Mouse (Mus musculus) liver, embryonic 14.5 days (tissue): ENCODE measurements at regions not wholly inside any gene's neighbourhood (a gene's known extent, or its start where the extent isn't known, plus 50 kb on each side); places are given as distances from the start of the nearest gene placed in this dataset.
A peak's percentile ranks its signal among the peaks of the same experiment; 100 is the strongest.

ENCODE experiments used
- ATAC-seq: fragments of 200-750 bp; cut with Nextera tagmentation; 2 replicates; pipeline ENCODE4 v1.8.0; 2017; ENCODE audit warnings: moderate number of reproducible peaks, mild to moderate bottlenecking, moderate library complexity; ENCODE audit not compliant: insufficient read depth
- DNase-seq, 3 experiments: peaks; one replicate each; pipeline ENCODE4 v3.0.0-alpha.2; 2012 to 2013; ENCODE audit warnings: low read depth in 3 of 3, low spot score in 3 of 3
- H3K27ac ChIP-seq: fragments of 300-500 bp; sonication (generic); 2 replicates; pipeline ENCODE4 v1.5.1; 2014; ENCODE audit warnings: moderate library complexity, mild to moderate bottlenecking, control low read depth, inconsistent platforms
- H3K27me3 ChIP-seq: fragments of 300-500 bp; sonication (generic); 2 replicates; pipeline ENCODE4 v1.6.1; 2014; ENCODE audit warnings: mild to moderate bottlenecking, low read length, moderate library complexity; ENCODE audit not compliant: control insufficient read depth, insufficient read depth
- H3K36me3 ChIP-seq: fragments of 300-500 bp; sonication (generic); replicated peaks from 2 replicates; pipeline ENCODE4 v1.6.1; 2014; ENCODE audit warnings: low read depth; ENCODE audit not compliant: control insufficient read depth, insufficient read depth
- H3K4me1 ChIP-seq, 2 experiments: fragments of 200-500 bp in 1 of 2; fragments of 300-500 bp in 1 of 2; sonication (generic) in 1 of 2; replicated peaks; 2 replicates each; pipeline ENCODE4 v1.6.1; 2012 to 2014; ENCODE audit warnings: antibody characterized with exemption in 1 of 2, inconsistent platforms in 1 of 2, low read length in 1 of 2; ENCODE audit not compliant: control insufficient read depth in 2 of 2, insufficient read depth in 2 of 2
- H3K4me2 ChIP-seq: fragments of 300-500 bp; sonication (generic); 2 replicates; pipeline ENCODE4 v1.6.1; 2014; ENCODE audit warnings: low read depth, mild to moderate bottlenecking, control low read depth, moderate library complexity
- H3K4me3 ChIP-seq, 2 experiments: fragments of 200-500 bp in 1 of 2; fragments of 300-500 bp in 1 of 2; sonication (generic) in 1 of 2; 2 replicates each; pipeline ENCODE4 v1.5.1; 2012 to 2014; ENCODE audit warnings: low read depth in 2 of 2, low read length in 2 of 2, mild to moderate bottlenecking in 2 of 2, control low read depth in 1 of 2, inconsistent platforms in 1 of 2, moderate library complexity in 1 of 2; ENCODE audit not compliant: insufficient read depth in 1 of 2
- H3K9ac ChIP-seq: fragments of 300-500 bp; sonication (generic); replicated peaks from 2 replicates; pipeline ENCODE4 v1.6.1; 2014; ENCODE audit warnings: mild to moderate bottlenecking, control low read depth, moderate library complexity
- H3K9me3 ChIP-seq: fragments of 300-500 bp; sonication (generic); 2 replicates; pipeline ENCODE4 v1.6.1; 2016; ENCODE audit warnings: low read length, mixed read lengths; ENCODE audit not compliant: control insufficient read depth
- CTCF ChIP-seq: IDR thresholded peaks from 2 replicates; pipeline ENCODE4 v1.5.1; 2016; ENCODE audit warnings: antibody characterized with exemption, low read depth, control low read depth
- EP300 ChIP-seq: IDR thresholded peaks from 2 replicates; pipeline ENCODE4 v1.6.1; 2016; ENCODE audit warnings: antibody characterized with exemption, low read depth
- WGBS: fragments of 180-500 bp; shearing (Covaris S2); extraction: QIAGEN DNeasy Blood & Tissue Kit; methylation state at CpG from one replicate; pipeline ENCODE4 v1.1.7; 2014; ENCODE audit not compliant: insufficient replicate concordance; 5-methylcytosine and 5-hydroxymethylcytosine counted together

DNA sequence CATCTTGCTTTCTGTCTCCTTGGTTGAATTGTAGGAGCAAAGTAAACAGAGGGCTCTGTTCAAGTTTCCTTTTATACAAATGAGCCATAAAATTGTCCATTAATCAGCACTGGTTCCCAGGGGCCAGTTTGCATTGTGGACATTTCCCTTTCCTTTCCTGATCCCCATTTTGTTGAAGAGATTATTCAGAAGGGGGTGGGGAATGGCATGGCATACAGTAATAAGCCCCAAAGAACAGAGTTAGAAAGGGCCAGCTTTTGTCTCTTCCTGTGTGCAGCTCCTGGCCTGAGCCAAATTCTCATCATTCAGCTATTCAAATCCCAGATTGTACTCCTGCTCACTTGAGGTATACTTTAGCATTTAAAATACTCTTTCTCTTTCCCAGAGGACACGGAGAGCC, 441.8 kb downstream of the Epha4 start:
- no peak for ATAC-seq

DNA sequence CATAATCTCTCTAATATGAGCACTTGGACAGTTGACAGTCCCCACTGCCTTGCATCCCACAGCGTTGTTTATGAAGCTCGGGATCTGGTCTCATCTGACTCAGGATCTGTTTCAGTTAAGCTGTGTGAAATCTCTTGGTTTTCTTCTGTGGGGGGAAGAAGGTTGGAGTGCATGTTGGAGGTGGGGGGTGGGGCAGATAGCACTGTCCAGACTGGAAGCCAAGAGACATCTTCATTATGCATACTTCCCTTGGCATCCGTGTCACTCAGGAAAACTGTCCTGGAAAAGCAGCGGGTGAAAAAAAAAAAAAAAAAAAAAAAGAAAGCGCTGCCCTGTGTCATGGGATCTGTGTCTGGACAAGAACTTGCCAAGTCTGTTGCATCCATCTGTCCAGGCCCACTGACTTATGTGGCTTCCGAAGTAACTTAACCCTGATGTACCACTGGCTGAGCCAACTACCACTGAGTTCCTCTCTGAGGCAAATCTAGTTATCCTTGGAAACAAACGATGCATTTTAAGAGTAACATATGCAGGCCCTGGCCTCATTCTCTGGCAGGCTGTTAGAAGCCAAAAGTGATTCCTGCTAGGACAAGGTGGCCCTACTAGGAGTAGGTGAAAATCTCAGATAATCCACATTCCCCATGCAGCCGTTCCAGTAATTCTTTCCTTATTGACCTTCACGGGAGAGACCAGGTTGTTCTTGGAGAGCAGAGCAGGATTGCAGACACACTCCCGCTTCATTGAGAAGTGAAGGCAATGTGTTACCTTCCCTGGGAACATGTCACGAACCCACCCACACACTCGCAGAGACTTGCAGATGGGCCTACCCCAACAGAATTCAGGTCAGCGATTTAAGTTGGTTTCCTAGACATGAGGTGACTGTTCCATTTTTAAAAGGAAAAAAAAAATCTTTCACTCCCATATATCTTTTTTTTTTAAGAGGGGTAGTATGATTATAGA, 439.7 kb downstream of the Epha4 start:
- H3K9me3 ChIP-seq = no peaks in the 10 kb centered on the region
- H3K36me3 ChIP-seq = no peaks in the 10 kb centered on the region
- no peak for DNase-seq
- 64% methylated on average over 13 of the region's 13 CpGs for WGBS
- no peak for ATAC-seq
- no peaks in the 10 kb centered on the region for H3K4me1 ChIP-seq
- H3K4me2 ChIP-seq = no peak overlapping the region
- TF ChIP-seq CTCF = no peak
- TF ChIP-seq EP300 = no peak
- H3K4me3 ChIP-seq = no peak overlapping the region
- no peaks in the 10 kb centered on the region for H3K27me3 ChIP-seq
- no peak overlapping the region for H3K9ac ChIP-seq
- H3K27ac ChIP-seq = no peak overlapping the region

More for the DNA sequence above, 441.8 kb downstream of the Epha4 start:
- H3K9me3 ChIP-seq = no peaks in the 10 kb centered on the region
- no peaks in the 10 kb centered on the region for H3K4me1 ChIP-seq
- no peak for DNase-seq
- TF ChIP-seq CTCF = no peak
- H3K4me2 ChIP-seq = no peak overlapping the region
- H3K36me3 ChIP-seq = no peaks in the 10 kb centered on the region
- H3K4me3 ChIP-seq = no peak overlapping the region
- H3K27me3 ChIP-seq = no peaks in the 10 kb centered on the region
- H3K9ac ChIP-seq = no peak overlapping the region
- WGBS = 59% methylated on average over 1 of the region's 1 CpGs
- H3K27ac ChIP-seq = no peak overlapping the region

DNA sequence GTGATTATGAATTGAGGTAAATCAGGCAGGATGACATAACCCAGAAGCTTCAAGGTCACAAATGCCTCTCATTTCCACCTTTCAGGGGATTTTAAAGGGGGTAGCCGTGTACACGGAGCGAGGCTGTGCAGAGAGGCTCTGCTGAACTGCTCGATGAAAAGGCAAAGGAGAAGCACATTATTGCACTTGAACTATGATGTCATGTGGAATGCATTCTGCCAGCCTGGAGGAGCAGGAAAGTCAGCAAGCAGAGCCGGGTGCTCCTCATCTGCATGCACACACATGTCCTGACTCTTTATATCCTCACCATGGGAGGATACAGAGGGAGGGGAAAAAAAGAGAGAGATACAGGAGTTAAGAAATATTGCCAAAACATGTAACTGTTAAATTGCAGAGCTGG, 434.1 kb downstream of the Epha4 start:
- H3K36me3 ChIP-seq = no peaks in the 10 kb centered on the region
- H3K4me1 ChIP-seq = peaks cover 0 to 2% of the 10 kb centered on the region in 2 experiments; a peak in 1 of 4 replicates
- WGBS = 62% methylated on average over 5 of the region's 5 CpGs

DNA sequence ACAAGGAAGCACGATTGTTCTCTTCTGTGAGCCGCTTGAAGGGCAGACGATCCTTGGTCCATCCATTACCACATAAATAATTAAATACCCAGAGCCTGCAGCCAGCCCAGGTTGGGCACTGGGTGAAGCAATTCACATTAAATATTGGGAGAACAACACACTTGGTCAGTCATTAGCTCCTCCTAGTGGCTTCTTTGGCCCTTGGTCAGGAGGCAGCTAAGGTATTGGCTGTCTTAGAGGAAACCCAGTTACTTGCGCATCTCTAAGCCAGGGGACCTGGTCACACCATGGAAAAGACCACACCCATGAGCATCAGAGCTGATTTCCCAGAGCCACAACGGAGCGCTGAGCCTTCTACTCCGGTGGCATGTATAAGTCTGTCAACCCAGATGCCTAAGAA, 433.2 kb downstream of the Epha4 start:
- 56% methylated on average over 7 of the region's 7 CpGs for WGBS

More for the DNA sequence above, 434.1 kb downstream of the Epha4 start:
- TF ChIP-seq CTCF = no peak
- no peak for TF ChIP-seq EP300
- no peaks in the 10 kb centered on the region for H3K9me3 ChIP-seq
- H3K4me3 ChIP-seq = no peak overlapping the region
- H3K9ac ChIP-seq = no peak overlapping the region
- H3K27ac ChIP-seq = no peak overlapping the region
- no peak overlapping the region for H3K4me2 ChIP-seq
- ATAC-seq (no peak), DNase-seq (no peak)
- H3K27me3 ChIP-seq = no peaks in the 10 kb centered on the region

DNA sequence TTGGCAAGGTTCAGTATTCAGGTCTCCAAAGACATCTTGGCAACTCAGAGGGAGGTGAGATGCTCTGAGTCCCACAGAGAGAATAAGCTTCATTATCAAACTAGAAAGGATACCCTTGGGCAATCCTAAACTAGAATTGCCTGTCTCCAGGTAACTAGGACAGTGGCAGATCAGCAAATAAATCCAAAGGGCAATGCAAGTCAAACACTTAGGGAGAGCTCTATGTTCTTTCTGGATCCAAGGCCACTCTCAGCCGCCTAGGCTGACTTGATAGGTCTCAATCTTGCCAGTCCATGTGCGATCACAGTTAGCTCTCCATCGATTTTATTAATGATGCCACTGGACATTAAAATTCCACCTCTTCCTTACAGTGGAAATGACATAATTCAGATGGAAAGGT, 432.5 kb downstream of the Epha4 start:
- WGBS = 49% methylated on average over 3 of the region's 3 CpGs
- Histone ChIP-seq H3K9ac (no peak overlapping the region), H3K9me3 (no peaks in the 10 kb centered on the region), H3K27me3 (no peaks in the 10 kb centered on the region), H3K27ac (no peak overlapping the region), H3K36me3 (no peaks in the 10 kb centered on the region), H3K4me3 (no peak overlapping the region), H3K4me2 (no peak overlapping the region), H3K4me1 (peaks cover 0 to 2% of the 10 kb centered on the region in 2 experiments; a peak in 1 of 4 replicates)
- DNase-seq = no peak
- no peak for ATAC-seq
- no peak for TF ChIP-seq EP300
- no peak for TF ChIP-seq CTCF

More for the DNA sequence above, 433.2 kb downstream of the Epha4 start:
- Histone ChIP-seq H3K9ac (no peak overlapping the region), H3K27ac (no peak overlapping the region), H3K4me3 (no peak overlapping the region), H3K9me3 (no peaks in the 10 kb centered on the region), H3K27me3 (no peaks in the 10 kb centered on the region), H3K4me1 (peaks cover 0 to 2% of the 10 kb centered on the region in 2 experiments; a peak in 1 of 4 replicates), H3K4me2 (no peak overlapping the region), H3K36me3 (no peaks in the 10 kb centered on the region)
- DNase-seq (no peak), ATAC-seq (no peak)
- TF ChIP-seq CTCF = peak; percentile 15; the same call in 1 of the 2 replicates
- TF ChIP-seq EP300 = no peak
